Mouse (Mus musculus): ENCODE measurements at regions not wholly inside any gene's neighbourhood (a gene's known extent, or its start where the extent isn't known, plus 50 kb on each side); places are given as distances from the start of the nearest gene placed in this dataset.

- in situ Hi-C loops (cut with MboI, MseI) = no loop called here
Observed at GRCm38 (mm10) chr9:52246712-52247111, 78.3 kb upstream of the Zc3h12c start.

GRCm38 (mm10) chr9:52244081-52244480 is 75.7 kb upstream of the Zc3h12c start:
- in situ Hi-C loops (cut with MboI, MseI) = no loop called here

- in situ Hi-C loops (cut with MboI, MseI) = no loop called here
Observed at GRCm38 (mm10) chr9:52243032-52243431, 74.7 kb upstream of the Zc3h12c start.

DNA sequence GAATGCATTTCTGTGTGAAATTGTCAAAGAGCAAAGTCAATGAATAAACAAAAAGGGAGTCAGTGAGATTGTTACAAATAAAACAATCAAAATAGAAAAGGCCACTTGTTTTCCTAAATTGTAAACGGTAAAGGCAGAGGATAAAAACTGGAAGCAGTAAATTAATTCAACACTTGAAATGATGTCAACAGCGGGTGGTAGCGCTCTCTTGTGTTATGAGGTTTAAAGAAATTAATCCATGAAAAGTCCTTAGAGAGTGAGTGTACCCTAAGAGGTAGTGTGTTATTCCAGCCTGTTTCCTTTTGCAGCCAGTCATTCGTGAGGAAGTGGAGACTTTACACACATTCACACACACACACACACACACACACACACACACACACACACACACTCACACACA is 73.2 kb upstream of the Zc3h12c start:
- in situ Hi-C loops (cut with MboI, MseI) = no loop called here

DNA sequence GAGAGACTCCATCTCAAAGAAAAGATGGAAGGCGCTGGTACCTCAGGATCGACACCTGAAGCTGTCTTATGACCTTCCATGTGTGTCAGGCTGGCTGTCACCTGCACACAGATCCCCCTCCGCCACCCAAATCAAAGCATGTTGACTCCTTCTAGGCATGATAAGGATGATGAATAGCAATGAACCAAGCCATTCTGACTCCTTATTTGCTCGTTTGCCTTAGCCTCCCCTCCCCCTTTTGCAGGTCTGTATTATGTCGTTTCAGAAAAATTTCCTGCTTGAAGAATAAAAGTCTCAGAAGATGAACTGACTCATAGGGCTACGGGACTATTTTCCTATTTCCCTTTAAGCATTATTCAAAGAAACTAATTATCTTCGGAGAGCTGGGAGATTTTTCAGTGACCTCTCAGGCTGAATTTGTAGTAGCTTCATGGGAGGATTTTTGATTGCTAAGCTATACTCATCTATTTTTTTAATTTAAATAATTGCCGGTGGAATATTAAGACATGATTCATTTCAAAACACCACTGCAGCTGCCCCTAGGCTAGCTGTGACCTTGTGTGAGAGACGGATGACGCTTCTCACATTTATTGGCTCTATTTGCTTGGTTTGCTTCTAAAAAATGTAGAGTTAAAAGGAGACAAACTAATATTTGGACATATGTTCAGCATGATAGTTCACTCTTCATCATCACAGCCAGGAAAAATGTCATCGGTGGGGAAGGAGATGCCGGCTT is 72.4 kb upstream of the Zc3h12c start:
- in situ Hi-C loops (cut with MboI, MseI) = no loop called here

DNA sequence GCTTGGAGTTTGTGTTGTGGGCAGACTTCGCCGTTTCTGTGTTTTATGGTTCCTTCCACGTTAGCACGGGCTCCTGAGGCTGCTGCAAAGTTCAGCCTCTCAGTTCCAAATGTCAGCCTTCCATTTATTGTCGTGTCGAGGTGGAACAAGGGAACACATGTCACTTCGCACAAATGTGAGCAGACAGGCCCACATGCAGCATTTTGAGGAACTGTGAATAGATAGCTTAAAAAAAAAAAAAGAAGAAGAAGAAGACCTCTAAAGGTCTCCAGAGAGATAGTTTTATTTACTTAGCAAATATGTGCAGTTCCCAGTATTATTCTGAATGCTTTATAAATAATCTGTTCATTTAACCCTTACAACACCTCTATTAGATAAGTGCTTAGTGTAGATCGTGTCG is 66.4 kb upstream of the Zc3h12c start:
- in situ Hi-C loops (cut with MboI, MseI) = no loop called here

- in situ Hi-C loops (cut with MboI, MseI) = no loop called here
Observed at GRCm38 (mm10) chr9:52229589-52229988, 61.2 kb upstream of the Zc3h12c start.

- in situ Hi-C loops (cut with MboI, MseI) = no loop called here
Observed at GRCm38 (mm10) chr9:52225646-52226045, 57.3 kb upstream of the Zc3h12c start.

DNA sequence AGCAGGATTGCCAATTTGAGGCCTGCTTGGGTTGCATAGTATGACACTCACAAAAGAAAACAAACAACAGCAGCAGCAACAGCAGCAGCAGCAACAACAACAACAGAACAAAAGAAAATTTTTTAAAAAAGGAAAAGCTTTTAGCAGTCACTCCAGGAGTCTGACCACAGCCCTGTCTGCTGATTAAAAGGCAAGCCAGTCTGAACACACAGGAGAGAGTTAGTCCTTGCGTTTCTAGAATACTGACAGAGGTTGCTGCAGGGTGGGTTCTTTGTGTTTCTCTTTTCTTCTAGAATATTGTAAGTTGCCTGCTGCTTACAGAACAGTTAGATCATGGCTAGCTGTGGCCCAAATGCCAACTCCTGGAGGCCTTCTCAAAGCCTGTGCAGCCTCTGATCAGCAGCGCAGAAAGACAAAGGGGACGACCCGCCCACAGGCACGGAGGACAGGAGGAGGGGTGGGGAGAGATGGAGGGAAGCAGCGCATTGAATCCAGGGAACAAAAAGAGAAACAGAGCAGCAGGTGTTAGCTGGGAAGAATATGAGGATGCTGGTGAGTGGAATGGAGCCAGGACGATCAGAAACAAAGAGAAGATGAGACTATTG is 55.2 kb upstream of the Zc3h12c start:
- in situ Hi-C loops (cut with MboI, MseI) = no loop called here

Data from T-helper 17 cell (primary cell).